In the genomic region with DNA sequence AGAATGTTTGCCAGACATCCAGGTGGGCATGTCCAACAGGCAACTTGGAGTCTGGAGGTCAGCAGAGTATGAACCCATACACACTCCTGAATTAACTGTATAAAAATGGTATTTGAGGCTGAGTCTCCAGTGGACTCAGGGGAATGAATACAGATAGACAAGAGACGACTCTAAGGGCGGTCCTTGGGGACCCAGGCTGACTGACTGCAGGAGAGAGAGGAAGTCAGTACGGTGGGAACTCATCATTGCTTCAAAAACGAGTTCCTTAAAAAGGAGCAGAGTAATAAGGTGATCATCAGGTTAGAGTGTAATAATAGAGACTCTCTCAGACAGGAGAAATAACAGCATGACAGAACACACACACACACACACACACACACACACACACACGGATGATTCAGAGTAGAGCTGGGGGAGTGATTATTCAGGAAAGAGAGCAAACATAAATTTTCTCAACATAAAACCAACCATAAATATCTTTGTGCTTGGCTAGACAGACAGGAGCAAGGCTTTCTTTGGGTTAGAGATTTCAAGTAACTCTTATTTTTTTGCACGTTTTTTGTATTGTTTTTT, we compare ENCODE assay signal across 17 mouse cellular contexts. TPM values are rescaled to one million over a fixed set of nuclear protein-coding genes. Genes with fewer than 3 reads are reported as not detected.
A peak's percentile ranks its signal among the peaks of the same experiment; 100 is the strongest.
DNase-seq lines count a peak whose midpoint lies in the region; ATAC-seq lines count a peak whose summit lies in the region.
"Had no signal": no experiment of that assay in that cellular context is flagged by ENCODE, and none has a peak within 500 bp of the region (broad histone marks: within the 10 kb centered on the region; RNA-seq: fewer than 3 reads in every experiment).

No protein-coding gene starts in this region.

- H3K36me3 ChIP-seq in liver, embryonic 12.5 days: no peaks in the 10 kb centered on the region
- no peaks in the 10 kb centered on the region for H3K36me3 ChIP-seq in heart, embryonic 11.5 days (ENCODE audit: control insufficient read depth, insufficient read depth, low read length)
- H3K36me3 ChIP-seq: heart, embryonic 13.5 days; limb, embryonic 12.5 days had no signal

- peak overlapping the region; percentile 41 for H3K9ac ChIP-seq in liver, embryonic 12.5 days
- H3K9ac ChIP-seq in heart, embryonic 11.5 days (ENCODE audit: low read depth, low read length): no peak overlapping the region
- H3K9ac ChIP-seq: heart, embryonic 13.5 days; limb, embryonic 12.5 days had no signal

- H3K4me3 ChIP-seq in liver, embryonic 12.5 days: no peak overlapping the region; the same call in 1 of the 2 replicates
- H3K4me3 ChIP-seq in heart, embryonic 11.5 days (ENCODE audit: low read depth, low read length): no peak overlapping the region
- H3K4me3 ChIP-seq: heart, embryonic 13.5 days; limb, embryonic 12.5 days; myocyte had no signal

- no peak overlapping the region for H3K27ac ChIP-seq in liver, embryonic 12.5 days
- H3K27ac ChIP-seq in heart, embryonic 11.5 days (ENCODE audit: low read depth, low read length): no peak overlapping the region
- H3K27ac ChIP-seq: heart, embryonic 13.5 days; limb, embryonic 12.5 days had no signal

- peak overlapping the region; percentile 45 for H3K4me2 ChIP-seq in liver, embryonic 12.5 days
- no peak overlapping the region for H3K4me2 ChIP-seq in heart, embryonic 11.5 days
- H3K4me2 ChIP-seq: heart, embryonic 13.5 days; limb, embryonic 12.5 days had no signal

- ATAC-seq in frontal cortex, adult (ENCODE audit: low TSS enrichment): peak; percentile 50
- peak; percentile 56 for ATAC-seq in liver, embryonic 12.5 days
- peak; percentile 46; the same call in 1 of the 2 replicates for ATAC-seq in monocyte, adult 5-6 weeks (replicated peaks; ENCODE audit: insufficient number of reproducible peaks, low FRiP score, low TSS enrichment, poor library complexity, severe bottlenecking)
- ATAC-seq in heart, embryonic 11.5 days (replicated peaks; ENCODE audit: insufficient number of reproducible peaks, low FRiP score, low TSS enrichment): no peak

- no peaks in the 10 kb centered on the region for H3K27me3 ChIP-seq in liver, embryonic 12.5 days (replicated peaks)
- no peaks in the 10 kb centered on the region for H3K27me3 ChIP-seq in heart, embryonic 11.5 days (ENCODE audit: control insufficient read depth, insufficient read depth, low read length)
- H3K27me3 ChIP-seq: heart, embryonic 13.5 days; limb, embryonic 12.5 days had no signal

- DNase-seq in frontal cortex, postnatal 14 days (ENCODE audit: low spot score in 2 of 2): no peak
- peak; percentile 64 for DNase-seq in MEL-GATA-1-ER (ENCODE audit: extremely low read depth, low read depth)
- DNase-seq in embryo, embryonic 11 days: no peak
- DNase-seq in lung, postnatal 25 days (ENCODE audit: low spot score): no peak
- DNase-seq: cerebellum, adult 9-11 months; gastrocnemius, postnatal 36 days; heart, postnatal 4 days; kidney, adult 9 months; right cerebral cortex, postnatal 4 days; thymus, adult 18-20 months had no signal

- peaks cover 35% of the 10 kb centered on the region for H3K4me1 ChIP-seq in liver, embryonic 12.5 days
- peaks cover 3% of the 10 kb centered on the region; the same call in 1 of the 2 replicates for H3K4me1 ChIP-seq in heart, embryonic 11.5 days (ENCODE audit: control insufficient read depth, insufficient read depth, low read length)
- H3K4me1 ChIP-seq: limb, embryonic 12.5 days had no signal

- 26% methylated on average over 6 of the region's 6 CpGs for WGBS in liver, embryonic 12.5 days (ENCODE audit: insufficient replicate concordance)
- 53% methylated on average over 6 of the region's 6 CpGs for WGBS in heart, embryonic 11.5 days (ENCODE audit: insufficient replicate concordance)

- H3K9me3 ChIP-seq in liver, embryonic 12.5 days (replicated peaks): no peaks in the 10 kb centered on the region
- H3K9me3 ChIP-seq in heart, embryonic 11.5 days (replicated peaks; ENCODE audit: control insufficient read depth, low read length): no peaks in the 10 kb centered on the region
- H3K9me3 ChIP-seq: heart, embryonic 13.5 days; limb, embryonic 12.5 days had no signal

RNA-seq across cellular contexts. Expression of a gene that starts 8.6 kb away (rescaled TPM):
- polyA plus RNA-seq in liver, embryonic 12.5 days (2016; fragmentation: Nextera tagmentation; extraction: Ambion mirVana): 6.7 and 6.9 TPM in 2 replicates
- total RNA-seq in monocyte, adult 5-6 weeks (2017): 42.1 to 64.1 TPM (median 60.5 TPM) in 3 replicates
- 5.9 and 10.1 TPM in 2 replicates for polyA plus RNA-seq in heart, embryonic 11.5 days (2014; fragmentation: Nextera tagmentation; extraction: Ambion mirVana)
